Mouse (Mus musculus): ENCODE measurements around the gene Rps27rt.
"Not testable (repeated sequence)": the region's sequence is repeated elsewhere in the genome, so short reads cannot be mapped to it uniquely, and the experiment has no call there.

The Rps27rt gene

GRCm38 (mm10) chr9:114979969-114980368 lies 2.6 kb downstream of the Rps27rt start:
- DNase-seq = no peak

GRCm38 (mm10) chr9:114978281-114979111 lies 4.0 kb downstream of the Rps27rt start, which contains the start of gene Osbpl10:
TSS of gene Osbpl10 (plus strand) at chr9:114978569.
- DNase-seq = peak; percentile 75 to 83

GRCm38 (mm10) chr9:114977461-114978280 lies 4.9 kb downstream of the Rps27rt start:
- peak; percentile 53 to 62 for DNase-seq

GRCm38 (mm10) chr9:114966286-114966685 lies 16.3 kb downstream of the Rps27rt start:
- DNase-seq = not testable (repeated sequence)

GRCm38 (mm10) chr9:114964093-114964492 lies 18.4 kb downstream of the Rps27rt start:
- DNase-seq = no peak

- DNase-seq = no peak
Measured at GRCm38 (mm10) chr9:114960844-114961243, 21.7 kb downstream of the Rps27rt start.

GRCm38 (mm10) chr9:114960043-114960789 lies 22.3 kb downstream of the Rps27rt start:
- no peak for DNase-seq

- peak; percentile 47 to 67 for DNase-seq
Measured at GRCm38 (mm10) chr9:114956945-114957344, 25.6 kb downstream of the Rps27rt start.

GRCm38 (mm10) chr9:114955340-114955739 lies 27.2 kb downstream of the Rps27rt start:
- DNase-seq = no peak

- DNase-seq = peak in 1 of 2 experiments; percentile 29
Measured at GRCm38 (mm10) chr9:114952866-114953265, 29.7 kb downstream of the Rps27rt start.

- no peak for DNase-seq
Measured at GRCm38 (mm10) chr9:114948395-114948794, 34.1 kb downstream of the Rps27rt start.

- DNase-seq = no peak
Measured at GRCm38 (mm10) chr9:114945576-114945975, 37.0 kb downstream of the Rps27rt start.

GRCm38 (mm10) chr9:114944642-114945041 lies 37.9 kb downstream of the Rps27rt start:
- no peak for DNase-seq

GRCm38 (mm10) chr9:114936687-114937086 lies 45.9 kb downstream of the Rps27rt start:
- no peak for DNase-seq

- no peak for DNase-seq
Measured at GRCm38 (mm10) chr9:114935321-114935720, 47.2 kb downstream of the Rps27rt start.

- peak in 1 of 2 experiments; percentile 9 for DNase-seq
Measured at GRCm38 (mm10) chr9:114934231-114934630, 48.3 kb downstream of the Rps27rt start.

GRCm38 (mm10) chr9:114933723-114934171 lies 48.8 kb downstream of the Rps27rt start, which contains the start of gene Gpd1l:
TSS of gene Gpd1l (minus strand) at chr9:114933987.
- DNase-seq = peak; percentile 93 to 95

- peak in 1 of 2 experiments; percentile 54 for DNase-seq
Measured at GRCm38 (mm10) chr9:114933037-114933722, 49.4 kb downstream of the Rps27rt start.

GRCm38 (mm10) chr9:114932607-114933006 lies 49.9 kb downstream of the Rps27rt start:
- DNase-seq = no peak

Data from cerebellum, postnatal 14 days (tissue).